Mouse (Mus musculus) embryonic facial prominence, embryonic 12.5 days (tissue): ENCODE results near the gene Gdpd5. TPM values are rescaled to one million over a fixed set of nuclear protein-coding genes. Genes with fewer than 3 reads are reported as not detected.

Experiments used
- ATAC-seq: fragments of 200-750 bp; cut with Nextera tagmentation; 2 replicates; pipeline ENCODE4 v1.8.0; 2017; ENCODE audit not compliant: insufficient number of reproducible peaks, insufficient read depth, low FRiP score, low TSS enrichment
- H3K27ac ChIP-seq: fragments of 300-500 bp; sonication (generic); 2 replicates; pipeline ENCODE4 v1.5.1; 2016; ENCODE audit warnings: mild to moderate bottlenecking
- H3K27me3 ChIP-seq: fragments of 300-500 bp; sonication (generic); 2 replicates; pipeline ENCODE4 v1.6.1; 2016; ENCODE audit warnings: mild to moderate bottlenecking, moderate library complexity
- H3K36me3 ChIP-seq: fragments of 300-500 bp; sonication (generic); 2 replicates; pipeline ENCODE4 v1.6.1; 2016; ENCODE audit warnings: mild to moderate bottlenecking
- H3K4me1 ChIP-seq: fragments of 300-500 bp; sonication (generic); 2 replicates; pipeline ENCODE4 v1.6.1; 2016
- H3K4me2 ChIP-seq: fragments of 300-500 bp; sonication (generic); replicated peaks from 2 replicates; pipeline ENCODE4 v1.6.1; 2016; ENCODE audit warnings: mild to moderate bottlenecking, moderate library complexity
- H3K4me3 ChIP-seq: fragments of 300-500 bp; sonication (generic); 2 replicates; pipeline ENCODE4 v1.5.1; 2016; ENCODE audit warnings: mild to moderate bottlenecking
- H3K9ac ChIP-seq: fragments of 300-500 bp; sonication (generic); 2 replicates; pipeline ENCODE4 v1.6.1; 2016; ENCODE audit warnings: mild to moderate bottlenecking, moderate library complexity
- H3K9me3 ChIP-seq: fragments of 300-500 bp; sonication (generic); 2 replicates; pipeline ENCODE4 v1.6.1; 2016; ENCODE audit warnings: mild to moderate bottlenecking, moderate library complexity
- WGBS: fragments of 180-500 bp; shearing (Covaris S2); methylation state at CpG from one replicate; pipeline ENCODE4 v1.1.7; 2016; 5-methylcytosine and 5-hydroxymethylcytosine counted together
- polyA plus RNA-seq: library from polyadenylated mRNA; unstranded; fragments of >200 nt; fragmentation: Nextera tagmentation; extraction: Ambion mirVana; gene quantifications from 2 replicates; pipeline ENCODE4 v1.2.1, GENCODE M21; 2016

The Gdpd5 gene
- polyA plus RNA-seq, 1 experiment from 2014 or later = 20.3 TPM

DNA sequence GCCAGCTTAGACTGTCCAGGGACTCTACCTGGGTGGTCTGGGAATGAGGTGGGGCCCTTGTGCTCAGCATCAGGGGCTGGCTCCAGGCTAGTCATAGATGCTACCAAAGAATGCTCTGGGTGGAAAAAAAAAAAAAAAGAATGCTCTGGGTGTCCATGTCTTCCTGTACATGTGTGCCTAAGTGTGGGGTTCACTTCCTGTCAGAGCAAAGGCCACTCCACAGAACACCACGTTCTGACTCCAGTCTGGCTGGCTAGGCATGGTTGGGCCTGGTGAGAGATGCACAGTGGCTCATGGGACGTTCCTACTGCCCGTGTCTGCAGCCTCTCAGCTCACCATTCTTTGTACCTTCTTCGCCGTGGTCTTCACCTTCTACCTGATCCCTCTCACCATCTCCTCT lies 67.4 kb downstream of the Gdpd5 start:
- WGBS = 71% methylated on average over 5 of the region's 5 CpGs
- Histone ChIP-seq H3K4me1 (peaks cover 11% of the 10 kb centered on the region; the same call in 1 of the 2 replicates), H3K4me3 (no peak overlapping the region), H3K27me3 (no peaks in the 10 kb centered on the region; the same call in 1 of the 2 replicates), H3K9me3 (no peaks in the 10 kb centered on the region), H3K9ac (no peak overlapping the region), H3K36me3 (no peaks in the 10 kb centered on the region), H3K27ac (no peak overlapping the region), H3K4me2 (no peak overlapping the region)
- no peak for ATAC-seq

DNA sequence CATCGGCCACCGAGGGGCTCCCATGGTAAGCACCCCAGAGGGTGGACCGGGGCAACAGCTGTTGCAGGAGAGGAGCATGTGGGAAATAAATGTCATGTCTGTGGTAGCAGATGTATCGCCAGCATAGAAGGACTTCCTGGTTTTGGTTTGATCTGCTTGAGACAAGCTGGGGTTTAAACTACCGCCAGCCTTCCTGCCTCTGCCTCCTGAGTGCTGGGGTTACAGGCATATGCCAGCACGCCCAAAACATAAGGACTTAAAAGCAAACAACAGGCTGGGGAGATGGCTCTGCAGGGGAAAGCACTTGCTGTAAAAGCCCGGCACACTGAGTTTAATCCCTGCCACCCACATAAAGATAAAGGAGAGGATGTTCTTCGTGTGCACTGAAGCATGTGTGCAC lies 67.8 kb downstream of the Gdpd5 start:
- 70% methylated on average over 8 of the region's 8 CpGs for WGBS
- no peaks in the 10 kb centered on the region for H3K36me3 ChIP-seq
- H3K27me3 ChIP-seq = no peaks in the 10 kb centered on the region; the same call in 1 of the 2 replicates
- ATAC-seq = no peak
- no peak overlapping the region for H3K9ac ChIP-seq
- H3K4me1 ChIP-seq = peaks cover 11% of the 10 kb centered on the region; the same call in 1 of the 2 replicates
- H3K9me3 ChIP-seq = no peaks in the 10 kb centered on the region
- no peak overlapping the region for H3K27ac ChIP-seq
- H3K4me2 ChIP-seq = no peak overlapping the region
- no peak overlapping the region for H3K4me3 ChIP-seq

DNA sequence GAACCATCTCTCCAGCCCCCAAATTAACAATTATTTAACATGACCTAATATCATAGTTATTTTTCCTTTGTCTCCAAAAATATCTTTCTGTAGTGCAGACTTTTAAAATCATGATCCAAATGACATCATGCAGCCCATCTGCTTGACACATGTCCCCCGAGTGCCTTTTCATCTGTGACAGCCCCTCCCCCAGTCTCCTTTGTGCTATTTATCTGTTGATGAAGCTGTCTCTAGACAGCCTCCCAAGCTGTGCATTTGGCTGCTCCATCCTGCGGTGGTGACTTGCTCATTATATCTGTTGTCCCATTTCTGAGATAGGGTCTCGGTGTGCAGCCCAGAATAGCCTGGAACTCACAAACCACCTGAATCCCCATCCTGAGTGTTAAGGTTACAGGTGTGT lies 68.5 kb downstream of the Gdpd5 start:
- no peak overlapping the region for H3K9ac ChIP-seq
- H3K9me3 ChIP-seq = no peaks in the 10 kb centered on the region
- H3K27ac ChIP-seq = no peak overlapping the region
- H3K4me2 ChIP-seq = no peak overlapping the region
- 56% methylated on average over 3 of the region's 3 CpGs for WGBS
- H3K36me3 ChIP-seq = no peaks in the 10 kb centered on the region
- H3K4me3 ChIP-seq = no peak overlapping the region
- H3K27me3 ChIP-seq = no peaks in the 10 kb centered on the region; the same call in 1 of the 2 replicates
- peaks cover 11% of the 10 kb centered on the region; the same call in 1 of the 2 replicates for H3K4me1 ChIP-seq
- no peak for ATAC-seq

DNA sequence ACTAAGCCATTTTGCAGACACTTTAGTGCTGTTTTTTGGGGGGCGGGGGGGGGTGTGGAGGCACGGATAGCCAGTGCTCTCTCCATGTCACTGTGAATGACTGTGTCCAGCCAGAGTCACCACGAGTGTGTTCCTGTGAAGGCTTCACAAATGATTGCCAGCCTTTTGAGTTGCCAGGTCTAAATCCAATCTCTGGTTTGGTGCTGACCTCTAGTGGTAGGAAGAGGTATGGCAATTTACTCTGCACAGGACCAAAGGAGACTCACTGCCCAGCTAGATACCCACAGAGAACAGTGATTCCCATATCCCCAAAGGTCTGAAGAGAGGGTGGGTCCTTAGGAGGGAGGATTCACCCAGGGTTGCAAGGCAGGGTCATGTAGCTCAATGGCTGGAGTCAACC lies 69.5 kb downstream of the Gdpd5 start:
- Histone ChIP-seq H3K4me3 (no peak overlapping the region), H3K4me2 (no peak overlapping the region)

DNA sequence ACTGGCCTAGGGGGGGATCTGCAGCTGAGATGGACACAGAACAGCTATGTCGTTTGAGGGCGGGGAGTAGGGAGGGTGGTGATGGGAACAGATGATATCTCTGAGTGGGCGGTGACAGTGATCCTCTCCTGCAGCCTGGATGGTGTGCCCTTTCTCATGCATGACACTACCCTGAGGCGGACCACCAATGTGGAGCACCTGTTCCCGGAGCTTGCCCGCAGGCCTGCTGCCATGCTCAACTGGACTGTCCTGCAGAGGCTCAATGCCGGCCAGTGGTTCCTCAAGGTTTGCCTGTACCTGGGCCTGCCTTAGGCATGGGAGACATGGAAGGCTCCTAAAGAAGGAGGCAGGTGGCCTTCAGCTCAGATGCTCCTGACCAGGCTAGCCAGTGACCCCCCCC lies 71.6 kb downstream of the Gdpd5 start:
- H3K27me3 ChIP-seq = no peaks in the 10 kb centered on the region; the same call in 1 of the 2 replicates
- H3K9me3 ChIP-seq = no peaks in the 10 kb centered on the region
- ATAC-seq = no peak
- H3K4me1 ChIP-seq = 0 out of 2 replicates have a peak, but pooled peaks cover 3% of the 10 kb centered on the region
- no peak overlapping the region for H3K27ac ChIP-seq
- no peaks in the 10 kb centered on the region for H3K36me3 ChIP-seq
- 83% methylated on average over 7 of the region's 7 CpGs for WGBS
- no peak overlapping the region for H3K4me3 ChIP-seq
- H3K4me2 ChIP-seq = no peak overlapping the region
- H3K9ac ChIP-seq = no peak overlapping the region

More for the DNA sequence above, 69.5 kb downstream of the Gdpd5 start:
- Histone ChIP-seq H3K4me1 (peaks cover 7% of the 10 kb centered on the region; the same call in 1 of the 2 replicates), H3K36me3 (no peaks in the 10 kb centered on the region), H3K27ac (no peak overlapping the region), H3K9me3 (no peaks in the 10 kb centered on the region), H3K27me3 (no peaks in the 10 kb centered on the region; the same call in 1 of the 2 replicates), H3K9ac (no peak overlapping the region)
- no peak for ATAC-seq
- WGBS = 3% methylated on average over 3 of the region's 3 CpGs

DNA sequence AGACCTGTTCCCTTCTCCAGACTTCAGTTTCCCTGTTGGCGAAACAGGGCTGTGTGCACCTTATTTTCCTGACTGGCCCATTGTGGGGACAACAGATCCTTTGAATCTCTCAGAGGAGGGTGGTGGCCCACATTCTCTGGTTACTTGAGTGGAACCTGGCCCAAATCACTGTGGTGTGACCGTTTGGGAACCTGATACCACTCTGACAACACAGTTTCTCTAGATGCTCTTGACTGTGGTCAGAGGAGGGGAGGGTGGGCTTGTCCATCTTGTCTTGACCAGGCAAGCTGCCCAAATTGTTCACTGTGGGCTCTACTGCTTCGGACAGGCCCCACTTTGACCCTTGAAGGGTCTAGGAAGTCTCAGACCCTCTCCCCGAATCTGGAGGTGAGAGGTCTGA lies 72.8 kb downstream of the Gdpd5 start:
- H3K4me3 ChIP-seq = no peak overlapping the region
- H3K27me3 ChIP-seq = no peaks in the 10 kb centered on the region; the same call in 1 of the 2 replicates
- no peaks in the 10 kb centered on the region for H3K36me3 ChIP-seq
- no peaks in the 10 kb centered on the region for H3K9me3 ChIP-seq
- no peak overlapping the region for H3K9ac ChIP-seq
- ATAC-seq = no peak
- WGBS = 70% methylated on average over 4 of the region's 4 CpGs
- no peak overlapping the region for H3K27ac ChIP-seq
- H3K4me2 ChIP-seq = no peak overlapping the region
- H3K4me1 ChIP-seq = no peaks in the 10 kb centered on the region

- H3K27me3 ChIP-seq = no peaks in the 10 kb centered on the region
- no peak overlapping the region for H3K9ac ChIP-seq
- H3K4me1 ChIP-seq = no peaks in the 10 kb centered on the region
- no peak for ATAC-seq
- no peaks in the 10 kb centered on the region for H3K9me3 ChIP-seq
- H3K27ac ChIP-seq = no peak overlapping the region
- WGBS = 83% methylated on average over 8 of the region's 8 CpGs
- H3K4me2 ChIP-seq = no peak overlapping the region
- no peak overlapping the region for H3K4me3 ChIP-seq
- peaks cover 11% of the 10 kb centered on the region; the same call in 1 of the 2 replicates for H3K36me3 ChIP-seq
Measured at GRCm38 (mm10) chr7:99458849-99459248, 77.6 kb downstream of the Gdpd5 start.

DNA sequence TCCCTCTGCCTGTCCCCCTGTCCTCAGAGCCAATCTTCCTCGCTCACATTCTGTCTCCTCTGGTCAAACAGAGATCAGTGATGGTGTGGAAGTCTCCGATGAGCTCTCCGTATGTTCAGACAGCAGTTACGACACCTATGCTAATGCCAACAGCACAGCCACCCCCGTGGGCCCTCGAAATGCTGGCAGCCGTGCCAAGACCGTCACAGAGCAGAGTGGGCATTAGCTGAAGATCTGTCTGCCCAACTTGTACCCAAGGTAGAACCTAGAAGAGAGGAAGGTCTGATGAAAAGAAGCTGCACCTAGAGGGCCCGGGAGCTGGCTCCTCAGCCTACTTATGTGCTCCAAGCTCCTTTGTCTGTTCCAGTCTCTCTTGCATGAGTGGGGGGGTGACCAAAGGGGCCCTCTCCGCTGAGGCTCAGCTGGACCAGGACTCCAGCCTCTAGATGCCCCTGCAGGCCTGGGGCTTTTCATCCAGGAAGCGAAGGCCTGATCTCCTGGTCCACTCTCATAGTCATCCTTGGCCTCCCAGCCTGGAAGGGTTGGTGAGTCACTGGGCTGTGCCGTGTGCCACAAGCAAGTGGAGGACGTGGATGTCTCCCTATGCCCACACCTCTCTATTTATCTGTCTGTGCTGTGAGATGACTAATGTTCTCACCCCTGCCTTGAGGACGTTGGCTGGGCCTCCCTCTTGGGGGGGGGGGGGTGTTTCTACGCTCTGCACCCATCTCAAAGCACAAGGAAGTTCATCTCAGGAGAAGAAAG lies 78.9 kb downstream of the Gdpd5 start:
- no peaks in the 10 kb centered on the region for H3K27me3 ChIP-seq
- 91% methylated on average over 15 of the region's 15 CpGs for WGBS
- no peaks in the 10 kb centered on the region for H3K9me3 ChIP-seq
- no peak overlapping the region for H3K4me3 ChIP-seq
- no peak overlapping the region for H3K27ac ChIP-seq
- no peak overlapping the region for H3K4me2 ChIP-seq
- peaks cover 11% of the 10 kb centered on the region; the same call in 1 of the 2 replicates for H3K36me3 ChIP-seq
- no peak overlapping the region for H3K9ac ChIP-seq
- ATAC-seq = no peak
- no peaks in the 10 kb centered on the region for H3K4me1 ChIP-seq

DNA sequence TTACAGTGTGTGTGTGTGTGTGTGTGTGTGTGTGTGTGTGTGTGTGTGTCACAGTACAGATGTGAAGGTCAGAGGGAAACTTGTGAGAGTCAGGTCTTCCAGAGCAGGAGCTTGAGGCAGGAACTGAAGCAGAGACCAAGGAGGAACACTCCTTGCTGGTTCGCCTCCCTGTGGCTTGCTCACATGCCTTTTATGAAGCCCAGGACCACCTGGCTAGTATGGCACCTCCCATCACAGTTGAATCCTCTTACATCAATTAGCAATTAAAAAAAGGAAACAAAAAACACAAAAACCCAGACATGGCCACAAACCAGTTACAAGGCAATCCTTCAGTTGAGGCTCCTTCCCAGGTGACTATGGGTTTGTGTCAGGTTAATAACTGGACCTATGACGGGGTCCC lies 81.9 kb downstream of the Gdpd5 start:
- H3K4me1 ChIP-seq = peaks cover 22% of the 10 kb centered on the region
- H3K36me3 ChIP-seq = peaks cover 11% of the 10 kb centered on the region; the same call in 1 of the 2 replicates
- no peak overlapping the region for H3K9ac ChIP-seq
- peaks cover 5% of the 10 kb centered on the region; the same call in 1 of the 2 replicates for H3K27me3 ChIP-seq
- H3K9me3 ChIP-seq = no peaks in the 10 kb centered on the region
- ATAC-seq = no peak
- no peak overlapping the region for H3K4me3 ChIP-seq
- no peak overlapping the region for H3K4me2 ChIP-seq
- no peak overlapping the region for H3K27ac ChIP-seq
- 70% methylated on average over 2 of the region's 2 CpGs for WGBS

DNA sequence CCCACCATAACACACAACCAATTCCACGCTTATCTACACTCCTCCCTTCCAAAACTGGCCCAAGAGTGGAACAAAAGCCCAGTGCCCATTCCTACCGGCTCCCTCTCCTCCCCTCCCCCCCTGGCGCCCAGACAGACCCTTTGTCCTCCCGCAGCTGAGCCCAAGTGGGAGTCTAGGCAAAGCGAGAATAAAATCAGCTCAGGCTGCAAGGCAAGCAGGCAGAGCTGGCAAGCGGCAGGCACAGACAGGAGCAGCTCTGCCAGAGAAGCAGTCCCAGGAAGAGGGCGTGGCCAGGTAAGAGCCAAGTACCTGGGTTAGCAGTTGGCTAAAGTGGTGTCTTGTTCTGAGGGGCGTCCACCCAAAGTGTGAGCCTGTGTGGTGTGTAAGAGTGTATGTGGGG lies 84.6 kb downstream of the Gdpd5 start, which contains the start of gene Klhl35:
Gene Klhl35 (plus strand): TSS at position 194 of the 400 bp plus-strand sequence.
- Histone ChIP-seq H3K4me3 (no peak within 1 kb of the TSS), H3K27ac (0 out of 2 replicates have a peak within 1 kb of the TSS, but pooled peaks have one; percentile 5), H3K4me2 (no peak within 1 kb of the TSS), H3K9ac (no peak within 1 kb of the TSS), H3K36me3 (peaks cover 4% of the 10 kb centered on the region; the same call in 1 of the 2 replicates), H3K9me3 (no peaks in the 10 kb centered on the region), H3K27me3 (peaks cover 5% of the 10 kb centered on the region; the same call in 1 of the 2 replicates), H3K4me1 (peaks cover 28% of the 10 kb centered on the region)
- ATAC-seq = no peak
- 31% methylated on average over 8 of the region's 8 CpGs for whole genome bisulfite sequencing

- peak overlapping the region; percentile 54 for H3K4me3 ChIP-seq
- 26% methylated on average over 9 of the region's 11 CpGs for WGBS
- H3K27me3 ChIP-seq = peaks cover 5% of the 10 kb centered on the region; the same call in 1 of the 2 replicates
- H3K36me3 ChIP-seq = peaks cover 4% of the 10 kb centered on the region
- ATAC-seq = 0 out of 2 replicates have a peak, but pooled peaks have one; percentile 7
- H3K9me3 ChIP-seq = no peaks in the 10 kb centered on the region
- H3K4me2 ChIP-seq = peak overlapping the region; percentile 83
- H3K4me1 ChIP-seq = peaks cover 28% of the 10 kb centered on the region
- peak overlapping the region; percentile 83 for H3K9ac ChIP-seq
- peak overlapping the region; percentile 91 for H3K27ac ChIP-seq
Measured at GRCm38 (mm10) chr7:99467916-99468282, 86.7 kb downstream of the Gdpd5 start.
